Mouse (Mus musculus): ENCODE measurements around the gene Tmem169.

Tmem169 gene

DNA sequence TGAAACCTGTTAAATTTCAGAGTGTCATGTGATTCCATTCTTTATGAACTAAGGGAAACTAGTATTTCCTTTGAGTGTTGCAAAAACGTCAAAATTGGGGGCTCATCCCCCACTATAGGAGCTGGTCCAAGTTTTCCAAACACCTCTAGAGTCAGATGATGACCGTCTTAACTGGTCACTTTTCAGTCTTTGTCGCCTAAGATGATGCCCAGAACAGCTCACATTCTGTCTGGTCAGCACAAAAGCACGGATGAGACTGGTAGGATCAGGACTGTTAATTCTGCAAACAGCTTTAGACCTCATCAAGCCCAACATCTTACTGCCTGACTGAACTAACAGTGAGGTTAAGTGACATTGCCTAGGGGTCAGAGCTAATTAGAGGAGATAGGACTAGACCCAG is 24.8 kb downstream of the Tmem169 start:
- no peak overlapping the region; the same call in 1 of the 2 replicates for H3K4me3 ChIP-seq (replicated peaks; ENCODE audit: low read length)
- no peaks in the 10 kb centered on the region for H3K27me3 ChIP-seq (ENCODE audit: insufficient read depth, low read length)
- no peaks in the 10 kb centered on the region for H3K9me3 ChIP-seq (ENCODE audit: low read length)
- H3K36me3 ChIP-seq (ENCODE audit: insufficient read depth, low read length), result peaks cover 35% of the 10 kb centered on the region
- TF ChIP-seq CTCF (conservative IDR thresholded peaks at IDR 0.05; ENCODE audit: low read length) (no peak), NANOG (IDR thresholded peaks at IDR 0.05; ENCODE audit: borderline replicate concordance, low read length) (no peak), POU5F1 (IDR thresholded peaks at IDR 0.05; ENCODE audit: borderline replicate concordance, low read length) (no peak)
- peaks cover 67% of the 10 kb centered on the region for H3K4me1 ChIP-seq (replicated peaks; ENCODE audit: low read depth, low read length)

GRCm38 (mm10) chr1:72309744-72310424 is 25.7 kb downstream of the Tmem169 start:
- no peaks in the 10 kb centered on the region for H3K27me3 ChIP-seq (ENCODE audit: insufficient read depth, low read length)

DNA sequence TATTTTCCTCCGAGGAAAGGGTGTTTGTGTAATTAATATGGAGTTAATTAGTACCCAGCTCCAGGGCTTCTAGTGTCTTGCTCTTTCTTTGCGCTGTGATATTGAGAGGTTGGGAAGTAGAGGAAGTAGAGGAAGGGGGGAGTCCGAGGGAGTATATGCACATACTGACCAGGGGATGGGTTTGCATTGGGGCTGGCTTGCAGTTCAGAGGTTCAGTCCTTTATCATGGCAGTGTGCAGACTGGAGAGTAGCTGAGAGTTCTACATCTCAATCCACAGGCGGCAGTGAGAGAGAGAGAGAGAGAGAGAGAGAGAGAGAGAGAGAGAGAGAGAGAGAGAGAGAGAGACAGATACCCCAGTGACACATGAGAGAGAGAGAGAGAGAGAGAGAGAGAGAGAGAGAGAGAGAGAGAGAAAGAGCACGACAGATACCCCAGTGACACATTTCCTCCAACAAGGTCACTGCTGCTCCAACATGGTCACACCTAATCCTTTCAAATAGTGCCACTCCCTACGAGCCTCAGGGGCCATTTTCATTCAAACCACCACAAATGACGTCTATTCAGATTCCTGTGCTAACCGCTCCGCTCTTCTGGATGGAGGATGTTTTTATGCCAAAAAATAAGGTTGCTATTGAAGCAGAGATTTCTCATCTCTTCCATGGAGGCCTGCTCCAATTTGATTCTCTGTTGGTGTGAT is 28.7 kb downstream of the Tmem169 start:
- H3K9me3 ChIP-seq (ENCODE audit: low read length), result no peaks in the 10 kb centered on the region
- no peaks in the 10 kb centered on the region for H3K27me3 ChIP-seq (ENCODE audit: insufficient read depth, low read length)
- peaks cover 88% of the 10 kb centered on the region for H3K4me1 ChIP-seq (replicated peaks; ENCODE audit: low read depth, low read length)
- peaks cover 75% of the 10 kb centered on the region for H3K36me3 ChIP-seq (ENCODE audit: insufficient read depth, low read length)
- TF ChIP-seq CTCF (conservative IDR thresholded peaks at IDR 0.05; ENCODE audit: low read length) (no peak), POU5F1 (IDR thresholded peaks at IDR 0.05; ENCODE audit: borderline replicate concordance, low read length) (peak; percentile 7; the same call in 1 of the 2 replicates)
- peak overlapping the region; percentile 48 for H3K4me3 ChIP-seq (replicated peaks; ENCODE audit: low read length)

More at GRCm38 (mm10) chr1:72309744-72310424, 25.7 kb downstream of the Tmem169 start:
- no peak for TF ChIP-seq CTCF (conservative IDR thresholded peaks at IDR 0.05; ENCODE audit: low read length)
- no peak for TF ChIP-seq NANOG (IDR thresholded peaks at IDR 0.05; ENCODE audit: borderline replicate concordance, low read length)
- TF ChIP-seq POU5F1 (IDR thresholded peaks at IDR 0.05; ENCODE audit: borderline replicate concordance, low read length), result no peak
- Histone ChIP-seq H3K9me3 (ENCODE audit: low read length) (no peaks in the 10 kb centered on the region), H3K36me3 (ENCODE audit: insufficient read depth, low read length) (peaks cover 45% of the 10 kb centered on the region), H3K4me1 (replicated peaks; ENCODE audit: low read depth, low read length) (peaks cover 76% of the 10 kb centered on the region), H3K4me3 (replicated peaks; ENCODE audit: low read length) (no peak overlapping the region; the same call in 1 of the 2 replicates)

- Histone ChIP-seq H3K4me1 (replicated peaks; ENCODE audit: low read depth, low read length) (peaks cover 81% of the 10 kb centered on the region), H3K27me3 (ENCODE audit: insufficient read depth, low read length) (no peaks in the 10 kb centered on the region), H3K9me3 (ENCODE audit: low read length) (no peaks in the 10 kb centered on the region), H3K36me3 (ENCODE audit: insufficient read depth, low read length) (peaks cover 81% of the 10 kb centered on the region), H3K4me3 (replicated peaks; ENCODE audit: low read length) (peak overlapping the region; percentile 48)
- TF ChIP-seq CTCF (conservative IDR thresholded peaks at IDR 0.05; ENCODE audit: low read length) (peak; percentile 76), POU5F1 (IDR thresholded peaks at IDR 0.05; ENCODE audit: borderline replicate concordance, low read length) (no peak)
Observed at GRCm38 (mm10) chr1:72313399-72314039, 29.4 kb downstream of the Tmem169 start.

DNA sequence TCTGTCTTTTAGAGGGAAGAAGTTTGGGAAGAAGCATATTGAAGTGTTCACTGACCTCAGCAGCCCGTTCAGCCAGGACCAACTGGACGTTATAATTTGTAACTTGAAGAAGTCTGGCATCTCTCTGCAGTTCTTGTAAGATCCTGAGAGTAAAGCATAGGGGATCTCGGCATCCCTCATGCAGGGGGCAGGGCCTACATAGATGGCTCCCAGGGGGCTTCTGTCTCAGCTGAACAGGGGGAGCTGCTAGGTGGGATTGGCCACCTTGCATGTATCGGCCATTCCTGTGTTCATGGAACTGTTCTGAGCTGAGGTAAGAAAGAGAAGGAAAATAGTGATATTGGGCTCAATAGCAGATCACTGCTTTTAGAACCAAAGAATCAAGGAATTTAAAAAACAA is 31.3 kb downstream of the Tmem169 start:
- Histone ChIP-seq H3K27me3 (ENCODE audit: insufficient read depth, low read length) (no peaks in the 10 kb centered on the region), H3K9me3 (ENCODE audit: low read length) (no peaks in the 10 kb centered on the region), H3K4me3 (replicated peaks; ENCODE audit: low read length) (no peak overlapping the region), H3K36me3 (ENCODE audit: insufficient read depth, low read length) (peaks cover 89% of the 10 kb centered on the region), H3K4me1 (replicated peaks; ENCODE audit: low read depth, low read length) (peaks cover 62% of the 10 kb centered on the region)
- TF ChIP-seq NANOG (IDR thresholded peaks at IDR 0.05; ENCODE audit: borderline replicate concordance, low read length) (no peak), CTCF (conservative IDR thresholded peaks at IDR 0.05; ENCODE audit: low read length) (no peak), POU5F1 (IDR thresholded peaks at IDR 0.05; ENCODE audit: borderline replicate concordance, low read length) (no peak)

DNA sequence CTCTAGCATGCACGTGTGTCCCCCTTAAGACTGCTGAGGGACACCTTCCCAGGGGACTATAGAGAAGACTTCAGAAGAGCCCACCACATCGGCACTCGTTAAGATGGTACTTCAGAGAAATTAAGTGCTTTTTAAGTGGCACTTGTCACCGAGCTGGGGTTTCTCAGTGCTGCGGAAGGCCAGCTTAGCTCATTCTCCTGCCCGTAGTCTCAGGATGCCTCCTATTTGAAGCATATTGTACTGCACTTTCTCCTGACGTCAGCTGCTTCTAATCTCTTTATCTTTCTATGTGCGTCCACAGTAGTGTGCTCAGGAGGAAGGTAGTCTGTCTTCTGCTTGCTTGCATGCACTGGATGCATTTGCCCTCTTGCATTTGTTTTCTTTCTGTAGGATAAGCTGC is 32.2 kb downstream of the Tmem169 start:
- Histone ChIP-seq H3K9me3 (ENCODE audit: low read length) (no peaks in the 10 kb centered on the region), H3K4me3 (replicated peaks; ENCODE audit: low read length) (no peak overlapping the region), H3K4me1 (replicated peaks; ENCODE audit: low read depth, low read length) (peaks cover 53% of the 10 kb centered on the region), H3K27me3 (ENCODE audit: insufficient read depth, low read length) (no peaks in the 10 kb centered on the region), H3K36me3 (ENCODE audit: insufficient read depth, low read length) (peaks cover 89% of the 10 kb centered on the region)
- no peak for TF ChIP-seq POU5F1 (IDR thresholded peaks at IDR 0.05; ENCODE audit: borderline replicate concordance, low read length)
- TF ChIP-seq CTCF (conservative IDR thresholded peaks at IDR 0.05; ENCODE audit: low read length), result no peak
- no peak for TF ChIP-seq NANOG (IDR thresholded peaks at IDR 0.05; ENCODE audit: borderline replicate concordance, low read length)

DNA sequence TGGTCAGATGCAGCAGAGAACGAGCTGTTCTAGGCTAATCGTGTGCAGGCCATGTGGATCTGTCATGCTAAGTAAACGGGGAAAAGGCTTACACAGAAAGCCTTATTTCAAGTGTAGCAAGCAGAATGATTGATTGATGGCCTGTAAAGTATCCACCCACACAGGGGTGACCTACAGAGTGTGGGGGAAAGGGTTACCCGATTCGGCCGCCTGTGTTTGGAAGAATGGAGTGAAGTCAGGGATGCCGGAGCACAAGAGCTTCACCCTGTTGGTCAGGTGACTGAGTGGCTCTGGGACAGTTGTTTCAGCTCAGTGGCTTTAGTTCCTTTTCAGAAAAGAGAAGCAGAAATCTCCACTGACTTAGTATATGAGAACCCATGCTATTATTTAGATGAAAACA is 32.7 kb downstream of the Tmem169 start:
- Histone ChIP-seq H3K36me3 (ENCODE audit: insufficient read depth, low read length) (peaks cover 89% of the 10 kb centered on the region), H3K27me3 (ENCODE audit: insufficient read depth, low read length) (no peaks in the 10 kb centered on the region), H3K9me3 (ENCODE audit: low read length) (no peaks in the 10 kb centered on the region), H3K4me1 (replicated peaks; ENCODE audit: low read depth, low read length) (peaks cover 48% of the 10 kb centered on the region), H3K4me3 (replicated peaks; ENCODE audit: low read length) (no peak overlapping the region)
- TF ChIP-seq CTCF (conservative IDR thresholded peaks at IDR 0.05; ENCODE audit: low read length), result no peak
- no peak for TF ChIP-seq POU5F1 (IDR thresholded peaks at IDR 0.05; ENCODE audit: borderline replicate concordance, low read length)
- TF ChIP-seq NANOG (IDR thresholded peaks at IDR 0.05; ENCODE audit: borderline replicate concordance, low read length), result no peak

- Histone ChIP-seq H3K9me3 (ENCODE audit: low read length) (no peaks in the 10 kb centered on the region), H3K4me1 (replicated peaks; ENCODE audit: low read depth, low read length) (peaks cover 12% of the 10 kb centered on the region), H3K27me3 (ENCODE audit: insufficient read depth, low read length) (no peaks in the 10 kb centered on the region), H3K36me3 (ENCODE audit: insufficient read depth, low read length) (peaks cover 98% of the 10 kb centered on the region), H3K4me3 (replicated peaks; ENCODE audit: low read length) (no peak overlapping the region)
- TF ChIP-seq POU5F1 (IDR thresholded peaks at IDR 0.05; ENCODE audit: borderline replicate concordance, low read length), result no peak
- no peak for TF ChIP-seq CTCF (conservative IDR thresholded peaks at IDR 0.05; ENCODE audit: low read length)
- no peak for TF ChIP-seq NANOG (IDR thresholded peaks at IDR 0.05; ENCODE audit: borderline replicate concordance, low read length)
Observed at GRCm38 (mm10) chr1:72320759-72321158, 36.6 kb downstream of the Tmem169 start.

All from E14TG2a.4 (cell line).